Mouse (Mus musculus): ENCODE measurements around the gene Vmn1r201. TPM values are rescaled to one million over a fixed set of nuclear protein-coding genes. Genes with fewer than 3 reads are reported as not detected.

The Vmn1r201 gene
- polyA plus RNA-seq (2012; ENCODE audit: insufficient read depth, insufficient read length, missing spikeins) = not detected in 2 replicates

DNA sequence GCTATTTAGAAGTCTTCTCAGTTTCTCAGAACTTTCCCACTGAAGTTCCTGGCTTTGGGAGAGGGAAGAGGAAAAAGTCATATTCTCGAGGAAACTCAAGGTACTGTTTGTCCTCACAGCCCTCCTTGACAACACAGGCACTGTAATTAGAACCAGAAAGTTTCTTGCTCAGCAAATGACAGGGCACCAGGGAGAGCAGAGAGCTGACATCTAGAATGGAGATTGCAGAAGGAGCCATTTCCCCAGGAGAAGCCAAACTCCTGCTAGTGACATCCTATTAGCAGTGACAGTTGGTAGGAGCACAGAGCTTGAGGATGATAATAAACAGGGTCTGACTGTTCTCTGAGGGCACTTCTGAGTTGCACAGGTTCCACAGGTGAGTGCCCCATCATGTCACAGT lies at the start of gene Vmn1r201:
Vmn1r201 (plus strand) TSS at position 301 of the 400 bp plus-strand sequence.
- H3K27ac ChIP-seq (replicated peaks; ENCODE audit: low read depth, low read length) = no peak within 1 kb of the TSS
- H3K4me3 ChIP-seq (ENCODE audit: insufficient read depth, low read depth, low read length) = no peak within 1 kb of the TSS
- H3K4me1 ChIP-seq (ENCODE audit: control insufficient read depth, insufficient read depth, insufficient read length, low read length) = no peaks in the 10 kb centered on the region

DNA sequence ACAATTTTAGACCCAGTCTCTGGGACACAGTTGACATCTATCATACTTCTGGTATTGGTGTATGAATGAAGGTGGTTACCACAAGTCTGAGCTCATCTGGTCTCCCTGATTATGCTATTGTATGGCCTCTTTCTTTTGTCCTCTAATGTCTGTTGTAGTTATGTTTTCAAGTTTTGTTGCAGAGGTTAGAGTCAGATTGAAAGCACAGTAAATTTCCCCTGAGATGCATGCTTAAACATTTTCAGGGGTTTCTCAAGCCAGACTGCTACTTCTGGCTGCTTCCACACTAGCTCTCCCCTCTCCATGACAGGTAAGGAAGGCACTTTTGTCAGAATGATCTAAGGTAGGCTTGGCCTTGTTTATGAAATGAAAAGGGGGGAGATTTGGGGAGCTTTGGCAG lies 16.6 kb upstream of the Vmn1r201 start:
- Histone ChIP-seq H3K27ac (replicated peaks; ENCODE audit: low read depth, low read length) (no peak overlapping the region), H3K4me1 (ENCODE audit: control insufficient read depth, insufficient read depth, insufficient read length, low read length) (no peaks in the 10 kb centered on the region)

DNA sequence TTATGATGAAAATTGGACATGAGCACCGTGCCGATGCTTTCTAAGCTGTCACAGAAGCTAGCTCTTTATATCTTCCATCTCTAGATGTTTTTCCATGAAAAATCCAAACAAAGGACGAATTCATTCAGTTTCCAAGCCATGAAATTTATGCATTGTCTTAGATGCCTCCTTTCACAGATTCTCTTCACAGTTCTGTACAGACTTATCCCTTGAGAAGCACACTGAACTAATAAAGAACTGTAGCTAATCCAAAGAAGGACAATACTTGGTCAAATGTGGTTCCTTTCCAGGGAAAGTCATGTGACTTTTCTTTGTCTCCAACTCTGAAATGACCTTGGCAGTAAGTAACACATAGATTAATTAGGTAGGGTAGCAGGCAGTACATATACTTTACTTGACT lies 30.7 kb downstream of the Vmn1r201 start:
- H3K27ac ChIP-seq (replicated peaks; ENCODE audit: low read depth, low read length) = no peak overlapping the region
- H3K4me3 ChIP-seq (ENCODE audit: insufficient read depth, low read depth, low read length) = no peak overlapping the region
- H3K4me1 ChIP-seq (ENCODE audit: control insufficient read depth, insufficient read depth, insufficient read length, low read length) = no peaks in the 10 kb centered on the region

More for the DNA sequence above, 16.6 kb upstream of the Vmn1r201 start:
- H3K4me3 ChIP-seq (ENCODE audit: insufficient read depth, low read depth, low read length) = no peak overlapping the region

DNA sequence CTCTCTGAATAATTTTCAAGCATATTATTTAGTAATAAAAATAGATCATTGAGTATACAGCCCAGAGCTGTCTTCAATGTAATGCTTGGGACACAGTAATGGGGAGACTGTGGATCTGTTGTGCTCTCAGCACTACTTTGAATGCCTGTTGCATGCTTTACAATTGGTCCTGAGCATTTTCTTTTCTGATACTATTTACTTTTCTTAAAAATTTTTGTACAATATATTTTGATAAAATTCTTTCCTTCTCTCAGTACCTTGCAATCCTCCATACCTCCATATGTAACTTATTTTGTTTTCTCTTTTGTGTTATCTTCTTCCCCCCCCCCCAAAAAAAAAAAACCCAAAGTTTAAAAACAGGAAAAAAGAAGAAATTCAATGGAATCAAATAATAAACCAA lies 33.6 kb downstream of the Vmn1r201 start, which contains the start of gene Vmn1r202:
Vmn1r202 (minus strand) TSS at position 101 of the 400 bp plus-strand sequence.
- Histone ChIP-seq H3K27ac (replicated peaks; ENCODE audit: low read depth, low read length) (no peak within 1 kb of the TSS), H3K4me3 (ENCODE audit: insufficient read depth, low read depth, low read length) (no peak within 1 kb of the TSS), H3K4me1 (ENCODE audit: control insufficient read depth, insufficient read depth, insufficient read length, low read length) (no peaks in the 10 kb centered on the region)

DNA sequence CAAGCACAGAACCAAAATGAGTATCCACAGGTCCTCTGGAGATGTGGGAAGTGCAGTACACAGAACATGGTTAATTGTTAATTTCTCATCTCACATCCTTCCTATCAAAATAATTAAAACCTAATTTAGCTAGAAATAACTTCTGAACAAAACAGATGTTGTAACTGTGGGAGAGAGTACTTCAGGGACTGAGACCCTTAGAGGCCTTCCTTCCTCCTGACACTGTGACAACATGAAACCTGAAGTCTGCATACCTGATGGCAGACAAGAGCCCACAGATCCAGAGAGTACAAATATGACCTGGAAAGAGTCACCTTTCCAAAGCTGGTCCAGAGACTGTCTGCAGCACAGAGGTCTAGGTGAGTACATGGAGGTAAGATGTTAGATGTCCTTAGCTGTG lies 46.1 kb downstream of the Vmn1r201 start, which contains the start of gene Vmn1r203:
Vmn1r203 (plus strand) TSS at position 301 of the 400 bp plus-strand sequence.
- Histone ChIP-seq H3K4me1 (ENCODE audit: control insufficient read depth, insufficient read depth, insufficient read length, low read length) (no peaks in the 10 kb centered on the region), H3K27ac (replicated peaks; ENCODE audit: low read depth, low read length) (no peak within 1 kb of the TSS), H3K4me3 (ENCODE audit: insufficient read depth, low read depth, low read length) (no peak within 1 kb of the TSS)

Other genes starting within 250 kb of the Vmn1r201 start
- gene Vmn1r193, start 248.8 kb upstream of the Vmn1r201 start, polyA plus RNA-seq (2012; ENCODE audit: insufficient read depth, insufficient read length, missing spikeins) = not detected in 2 replicates
- not detected in 2 replicates for gene Vmn1r194, start 227.7 kb upstream of the Vmn1r201 start, polyA plus RNA-seq (2012; ENCODE audit: insufficient read depth, insufficient read length, missing spikeins)
- gene Vmn1r195, start 201.4 kb upstream of the Vmn1r201 start, polyA plus RNA-seq (2012; ENCODE audit: insufficient read depth, insufficient read length, missing spikeins) = not detected in 2 replicates
- not detected in 2 replicates for gene Vmn1r196, start 182.0 kb upstream of the Vmn1r201 start, polyA plus RNA-seq (2012; ENCODE audit: insufficient read depth, insufficient read length, missing spikeins)
- not detected in 2 replicates for gene Vmn1r197, start 147.3 kb upstream of the Vmn1r201 start, polyA plus RNA-seq (2012; ENCODE audit: insufficient read depth, insufficient read length, missing spikeins)
- gene Vmn1r198, start 121.6 kb upstream of the Vmn1r201 start, polyA plus RNA-seq (2012; ENCODE audit: insufficient read depth, insufficient read length, missing spikeins) = not detected in 2 replicates
- not detected in 2 replicates for gene Vmn1r199, start 92.1 kb upstream of the Vmn1r201 start, polyA plus RNA-seq (2012; ENCODE audit: insufficient read depth, insufficient read length, missing spikeins)
- not detected in 2 replicates for gene Vmn1r200, start 81.5 kb upstream of the Vmn1r201 start, polyA plus RNA-seq (2012; ENCODE audit: insufficient read depth, insufficient read length, missing spikeins)
- not detected in 2 replicates for gene Vmn1r202, start 33.5 kb downstream of the Vmn1r201 start, polyA plus RNA-seq (2012; ENCODE audit: insufficient read depth, insufficient read length, missing spikeins)
- not detected in 2 replicates for gene Vmn1r203, start 46.2 kb downstream of the Vmn1r201 start, polyA plus RNA-seq (2012; ENCODE audit: insufficient read depth, insufficient read length, missing spikeins)
- gene Vmn1r204, start 81.3 kb downstream of the Vmn1r201 start, polyA plus RNA-seq (2012; ENCODE audit: insufficient read depth, insufficient read length, missing spikeins) = not detected in 2 replicates
- gene Vmn1r205, start 121.1 kb downstream of the Vmn1r201 start, polyA plus RNA-seq (2012; ENCODE audit: insufficient read depth, insufficient read length, missing spikeins) = not detected in 2 replicates
- not detected in 2 replicates for gene Vmn1r206, start 152.3 kb downstream of the Vmn1r201 start, polyA plus RNA-seq (2012; ENCODE audit: insufficient read depth, insufficient read length, missing spikeins)